Mouse (Mus musculus): ENCODE data around the gene Tecpr1. TPM values are rescaled to one million over a fixed set of nuclear protein-coding genes. Genes with fewer than 3 reads are reported as not detected.

Tecpr1 gene
- polyA plus RNA-seq, 1 experiment: 78.4 TPM

- no peak overlapping the region for H3K27ac ChIP-seq (ENCODE audit: insufficient read depth, low read length)
- H3K4me3 ChIP-seq (ENCODE audit: insufficient read depth, low read length): no peak overlapping the region
- no peak for TF ChIP-seq CTCF (IDR thresholded peaks at IDR 0.05; ENCODE audit: extremely low read depth, insufficient read depth, low read length)
- no peak for TF ChIP-seq POLR2A (IDR thresholded peaks at IDR 0.05; ENCODE audit: extremely low read depth, insufficient read depth, low read length)
- H3K4me1 ChIP-seq (ENCODE audit: control insufficient read depth, insufficient read depth, low read length): peaks cover 23% of the 10 kb centered on the region
These were observed 37.0 kb upstream of the Tecpr1 start for GRCm38 (mm10) chr5:144260464-144260863.

DNA sequence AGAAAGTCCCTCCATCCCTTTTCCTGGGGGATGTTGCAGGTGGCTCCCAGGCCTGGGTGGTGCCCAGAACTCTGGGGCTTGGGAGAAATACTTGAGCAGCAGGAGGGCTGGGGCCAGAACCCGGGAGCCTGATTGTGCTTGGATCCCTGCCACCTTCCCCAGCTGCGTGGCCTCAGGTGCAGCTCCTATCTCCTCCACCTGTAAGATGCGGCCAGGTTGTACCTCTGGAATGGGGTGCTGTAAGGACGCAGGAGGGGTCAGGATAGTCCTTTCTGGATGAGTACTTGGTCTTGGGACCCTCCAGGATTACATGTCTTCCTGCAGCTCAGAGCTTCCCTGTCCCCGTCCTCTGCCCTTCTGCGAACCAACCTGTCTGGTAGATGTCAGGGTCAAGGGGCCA is 35.8 kb upstream of the Tecpr1 start:
- Histone ChIP-seq H3K4me1 (ENCODE audit: control insufficient read depth, insufficient read depth, low read length) (peaks cover 23% of the 10 kb centered on the region), H3K4me3 (ENCODE audit: insufficient read depth, low read length) (peak overlapping the region; percentile 97; the same call in 1 of the 2 replicates), H3K27ac (ENCODE audit: insufficient read depth, low read length) (no peak overlapping the region)
- TF ChIP-seq POLR2A (IDR thresholded peaks at IDR 0.05; ENCODE audit: extremely low read depth, insufficient read depth, low read length) (no peak), CTCF (IDR thresholded peaks at IDR 0.05; ENCODE audit: extremely low read depth, insufficient read depth, low read length) (no peak)

- Histone ChIP-seq H3K4me3 (ENCODE audit: insufficient read depth, low read length) (peak overlapping the region; percentile 97), H3K27ac (ENCODE audit: insufficient read depth, low read length) (no peak overlapping the region), H3K4me1 (ENCODE audit: control insufficient read depth, insufficient read depth, low read length) (peaks cover 23% of the 10 kb centered on the region)
- TF ChIP-seq POLR2A (IDR thresholded peaks at IDR 0.05; ENCODE audit: extremely low read depth, insufficient read depth, low read length) (no peak), CTCF (IDR thresholded peaks at IDR 0.05; ENCODE audit: extremely low read depth, insufficient read depth, low read length) (no peak)
These were observed 35.3 kb upstream of the Tecpr1 start for GRCm38 (mm10) chr5:144258687-144259086.

DNA sequence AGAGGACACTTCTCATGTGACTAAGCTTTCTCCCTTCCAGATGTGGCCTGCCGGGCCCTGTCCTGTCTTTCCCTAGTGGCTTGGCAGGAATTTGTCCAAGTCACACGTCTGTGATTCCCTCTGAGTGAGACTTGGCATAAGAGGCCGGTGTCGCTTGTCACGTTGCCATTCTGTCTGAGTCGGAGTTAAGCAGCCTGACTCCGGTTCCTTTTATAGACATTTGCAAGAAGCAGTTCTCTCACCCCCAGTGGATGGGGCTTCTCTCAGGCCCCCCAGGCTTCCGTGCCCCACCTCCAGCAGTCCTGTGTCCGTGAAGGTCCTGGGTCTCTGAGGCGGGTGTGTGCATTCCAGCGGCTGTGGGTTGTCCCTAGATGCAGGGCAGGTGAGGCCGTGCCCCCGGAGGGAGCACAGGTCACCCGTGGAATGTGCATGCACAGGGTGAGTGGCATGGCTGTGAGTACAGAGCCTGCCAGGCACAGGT is 34.8 kb upstream of the Tecpr1 start:
- Histone ChIP-seq H3K27ac (ENCODE audit: insufficient read depth, low read length) (no peak overlapping the region), H3K4me1 (ENCODE audit: control insufficient read depth, insufficient read depth, low read length) (peaks cover 23% of the 10 kb centered on the region), H3K4me3 (ENCODE audit: insufficient read depth, low read length) (peak overlapping the region; percentile 97)
- TF ChIP-seq CTCF (IDR thresholded peaks at IDR 0.05; ENCODE audit: extremely low read depth, insufficient read depth, low read length): no peak
- TF ChIP-seq POLR2A (IDR thresholded peaks at IDR 0.05; ENCODE audit: extremely low read depth, insufficient read depth, low read length): no peak

DNA sequence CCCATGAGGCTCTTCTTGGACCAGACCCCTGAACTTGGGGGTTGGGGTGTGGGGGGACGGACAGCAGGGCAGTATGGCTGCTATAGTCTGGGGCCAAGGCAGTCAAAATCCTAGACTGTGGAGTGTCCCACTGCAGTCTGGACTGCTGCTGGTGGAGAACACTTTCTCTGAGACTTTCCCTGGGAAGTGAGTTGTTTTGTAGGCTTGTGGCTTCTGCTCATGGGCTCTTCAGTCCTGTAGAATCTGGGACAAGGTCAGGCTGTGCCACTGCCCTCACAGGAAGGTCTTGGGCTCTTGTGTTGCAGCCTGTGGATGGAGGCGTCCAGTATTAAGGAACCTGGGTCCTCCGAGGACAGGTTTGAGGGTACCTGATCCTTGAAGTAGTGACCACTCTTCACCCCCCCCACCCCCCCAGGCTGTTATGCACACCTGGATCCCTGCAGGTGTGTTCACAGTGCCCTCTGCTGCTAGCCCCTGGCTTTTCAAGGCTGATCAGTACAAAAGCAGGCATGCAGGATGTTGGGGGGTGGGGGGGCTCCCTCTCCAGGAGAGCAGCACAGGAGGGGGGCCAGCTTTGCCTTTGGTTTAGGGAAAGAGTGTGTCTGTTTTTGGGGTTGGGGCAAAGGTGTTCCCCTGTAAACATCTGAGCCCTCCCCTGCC is 34.2 kb upstream of the Tecpr1 start:
- TF ChIP-seq POLR2A (IDR thresholded peaks at IDR 0.05; ENCODE audit: extremely low read depth, insufficient read depth, low read length) (no peak), CTCF (IDR thresholded peaks at IDR 0.05; ENCODE audit: extremely low read depth, insufficient read depth, low read length) (no peak)
- peak overlapping the region; percentile 97; the same call in 1 of the 2 replicates for H3K4me3 ChIP-seq (ENCODE audit: insufficient read depth, low read length)
- H3K27ac ChIP-seq (ENCODE audit: insufficient read depth, low read length): no peak overlapping the region
- peaks cover 21% of the 10 kb centered on the region for H3K4me1 ChIP-seq (ENCODE audit: control insufficient read depth, insufficient read depth, low read length)

DNA sequence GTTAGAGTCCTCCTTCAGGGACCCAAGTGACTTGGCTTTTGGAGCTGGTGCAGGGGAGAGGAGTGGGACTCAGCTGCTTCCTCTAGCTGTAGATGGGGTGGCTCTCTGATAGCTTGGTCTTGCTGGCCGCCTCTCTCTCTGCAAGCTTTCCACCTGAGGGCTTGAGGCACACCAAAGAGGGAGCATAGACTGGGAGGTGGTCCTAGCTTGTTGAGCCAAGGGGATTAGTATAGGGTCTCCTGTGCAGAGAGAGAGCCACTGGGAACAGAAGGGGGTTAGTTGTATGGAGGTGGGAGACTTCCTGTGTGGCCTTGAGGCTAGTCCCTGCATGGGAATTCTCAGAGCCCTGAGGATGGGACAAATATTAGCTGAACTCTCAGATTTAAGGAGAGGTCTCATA is 33.5 kb upstream of the Tecpr1 start:
- no peak for TF ChIP-seq POLR2A (IDR thresholded peaks at IDR 0.05; ENCODE audit: extremely low read depth, insufficient read depth, low read length)
- TF ChIP-seq CTCF (IDR thresholded peaks at IDR 0.05; ENCODE audit: extremely low read depth, insufficient read depth, low read length): no peak
- H3K27ac ChIP-seq (ENCODE audit: insufficient read depth, low read length): no peak overlapping the region
- peaks cover 20% of the 10 kb centered on the region for H3K4me1 ChIP-seq (ENCODE audit: control insufficient read depth, insufficient read depth, low read length)
- peak overlapping the region; percentile 97 for H3K4me3 ChIP-seq (ENCODE audit: insufficient read depth, low read length)

- TF ChIP-seq POLR2A (IDR thresholded peaks at IDR 0.05; ENCODE audit: extremely low read depth, insufficient read depth, low read length) (no peak), CTCF (IDR thresholded peaks at IDR 0.05; ENCODE audit: extremely low read depth, insufficient read depth, low read length) (no peak)
- H3K4me1 ChIP-seq (ENCODE audit: control insufficient read depth, insufficient read depth, low read length): peaks cover 17% of the 10 kb centered on the region
- no peak overlapping the region for H3K27ac ChIP-seq (ENCODE audit: insufficient read depth, low read length)
- peak overlapping the region; percentile 97 for H3K4me3 ChIP-seq (ENCODE audit: insufficient read depth, low read length)
These were observed 33.1 kb upstream of the Tecpr1 start for GRCm38 (mm10) chr5:144256541-144256870.

DNA sequence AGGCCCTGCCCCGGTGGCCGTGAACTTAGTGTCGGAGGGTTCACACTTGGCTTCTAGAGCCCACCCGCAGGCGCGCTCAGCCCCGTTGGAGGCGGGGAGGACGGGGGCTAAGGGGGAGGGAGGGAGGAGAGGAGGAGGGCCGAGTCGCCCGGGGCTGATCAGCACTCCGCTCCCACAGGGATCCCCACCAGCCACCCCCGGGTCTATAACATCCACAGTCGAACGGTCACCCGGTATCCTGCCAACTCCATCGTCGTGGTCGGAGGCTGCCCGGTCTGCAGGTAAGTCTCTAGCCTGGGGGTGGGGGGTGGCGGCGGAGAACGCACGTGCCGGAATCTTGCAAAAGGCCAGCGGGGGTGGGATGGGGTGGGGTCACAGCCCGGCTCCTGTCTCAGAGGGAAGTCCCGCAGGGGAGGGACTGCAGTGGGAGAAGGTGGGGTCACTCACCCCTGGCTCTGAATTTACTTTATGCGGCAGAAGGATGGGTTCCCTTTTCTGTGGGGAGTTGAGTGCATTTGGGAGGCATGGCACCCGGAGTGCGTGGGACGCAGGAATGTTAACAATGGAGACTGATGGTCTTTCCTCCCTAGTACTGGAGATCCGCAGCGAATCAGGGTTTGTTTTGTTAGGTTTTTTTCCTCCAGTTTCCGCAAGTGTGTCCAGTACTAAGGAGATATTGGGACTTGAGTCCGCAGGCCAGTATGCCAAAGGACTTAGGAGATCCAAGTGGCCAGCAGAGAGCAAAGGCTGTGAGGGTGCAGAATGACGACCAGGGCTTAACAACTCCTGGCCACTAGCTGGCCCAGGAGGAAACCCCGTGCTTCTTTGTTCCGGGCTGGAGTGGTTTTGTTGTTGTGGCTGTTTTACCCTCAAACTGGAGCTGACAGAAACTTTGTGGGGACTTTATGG is 32.5 kb upstream of the Tecpr1 start:
- peaks cover 16% of the 10 kb centered on the region for H3K4me1 ChIP-seq (ENCODE audit: control insufficient read depth, insufficient read depth, low read length)

GRCm38 (mm10) chr5:144254811-144255631 is 31.6 kb upstream of the Tecpr1 start:
- peak overlapping the region; percentile 97 for H3K4me3 ChIP-seq (ENCODE audit: insufficient read depth, low read length)
- no peak overlapping the region for H3K27ac ChIP-seq (ENCODE audit: insufficient read depth, low read length)
- H3K4me1 ChIP-seq (ENCODE audit: control insufficient read depth, insufficient read depth, low read length): peaks cover 13% of the 10 kb centered on the region
- no peak for TF ChIP-seq POLR2A (IDR thresholded peaks at IDR 0.05; ENCODE audit: extremely low read depth, insufficient read depth, low read length)
- TF ChIP-seq CTCF (IDR thresholded peaks at IDR 0.05; ENCODE audit: extremely low read depth, insufficient read depth, low read length): no peak

More for the DNA sequence above, 32.5 kb upstream of the Tecpr1 start:
- Histone ChIP-seq H3K27ac (ENCODE audit: insufficient read depth, low read length) (no peak overlapping the region), H3K4me3 (ENCODE audit: insufficient read depth, low read length) (peak overlapping the region; percentile 97)
- TF ChIP-seq POLR2A (IDR thresholded peaks at IDR 0.05; ENCODE audit: extremely low read depth, insufficient read depth, low read length) (no peak), CTCF (IDR thresholded peaks at IDR 0.05; ENCODE audit: extremely low read depth, insufficient read depth, low read length) (no peak)
